Mouse (Mus musculus) liver, adult 2 months (tissue): ENCODE measurements around the gene Rbm39.

Source experiments
- CTCF ChIP-seq: fragments of 200-500 bp; IDR thresholded peaks from 2 replicates; pipeline ENCODE4 v1.5.1; 2011; ENCODE audit warnings: low read depth, low read length, control low read depth
- POLR2A ChIP-seq: fragments of 200-500 bp; IDR thresholded peaks from 2 replicates; pipeline ENCODE4 v1.6.1; 2011; ENCODE audit warnings: low read length, control low read depth; ENCODE audit not compliant: insufficient read depth; ENCODE audit errors: extremely low read depth

GRCm38 (mm10) chr2:156146272-156146989 lies 33.6 kb downstream of the Rbm39 start:
- TF ChIP-seq POLR2A: no peak
- no peak for TF ChIP-seq CTCF
